Mouse (Mus musculus) right cerebral cortex, postnatal 14 days (tissue): ENCODE measurements around the gene Ogfr.

Source experiments
- DNase-seq: peaks from one replicate; pipeline ENCODE4 v3.0.0; 2022

Ogfr gene

GRCm38 (mm10) chr2:180589123-180589831 lies at the start of gene Ogfr:
Gene Ogfr, plus strand, starts transcription at chr2:180589245.
- peak; percentile 89 for DNase-seq

- no peak for DNase-seq
Observed at GRCm38 (mm10) chr2:180543675-180544074, 45.4 kb upstream of the Ogfr start.

- DNase-seq, result no peak
Observed at GRCm38 (mm10) chr2:180545046-180545445, 44.0 kb upstream of the Ogfr start.

GRCm38 (mm10) chr2:180547384-180548106 lies 41.5 kb upstream of the Ogfr start:
- peak; percentile 26 for DNase-seq

- no peak for DNase-seq
Observed at GRCm38 (mm10) chr2:180552340-180552739, 36.7 kb upstream of the Ogfr start.

- DNase-seq, result no peak
Observed at GRCm38 (mm10) chr2:180555219-180555618, 33.8 kb upstream of the Ogfr start.

- no peak for DNase-seq
Observed at GRCm38 (mm10) chr2:180556470-180556869, 32.6 kb upstream of the Ogfr start.

- DNase-seq, result no peak
Observed at GRCm38 (mm10) chr2:180560245-180560644, 28.8 kb upstream of the Ogfr start.

GRCm38 (mm10) chr2:180562146-180562545 lies 26.9 kb upstream of the Ogfr start:
- DNase-seq, result no peak

GRCm38 (mm10) chr2:180563296-180563695 lies 25.7 kb upstream of the Ogfr start:
- DNase-seq, result no peak

GRCm38 (mm10) chr2:180563841-180564240 lies 25.2 kb upstream of the Ogfr start:
- no peak for DNase-seq

- DNase-seq, result peak; percentile 42
Observed at GRCm38 (mm10) chr2:180566240-180566913, 22.7 kb upstream of the Ogfr start.

- DNase-seq, result no peak
Observed at GRCm38 (mm10) chr2:180569028-180569643, 19.9 kb upstream of the Ogfr start.

GRCm38 (mm10) chr2:180576482-180576881 lies 12.6 kb upstream of the Ogfr start:
- no peak for DNase-seq

- DNase-seq, result peak; percentile 81
Observed at GRCm38 (mm10) chr2:180578686-180579085, 10.4 kb upstream of the Ogfr start.

- DNase-seq, result no peak
Observed at GRCm38 (mm10) chr2:180581002-180581401, 8.0 kb upstream of the Ogfr start, which contains the start of gene Mrgbp. Gene Mrgbp, plus strand, starts transcription at chr2:180581304.

- DNase-seq, result peak; percentile 99
Observed at GRCm38 (mm10) chr2:180582481-180583153, 6.4 kb upstream of the Ogfr start.

- DNase-seq, result no peak
Observed at GRCm38 (mm10) chr2:180583154-180583507, 5.9 kb upstream of the Ogfr start.

GRCm38 (mm10) chr2:180588736-180589122 lies 316 bp upstream of the Ogfr start:
- no peak for DNase-seq

GRCm38 (mm10) chr2:180597490-180597889 lies 8.4 kb downstream of the Ogfr start, which contains the start of gene Col9a3:
Gene Col9a3, plus strand, starts transcription at chr2:180597790.
- DNase-seq, result no peak

- DNase-seq, result no peak
Observed at GRCm38 (mm10) chr2:180598157-180598705, 9.2 kb downstream of the Ogfr start.

GRCm38 (mm10) chr2:180600569-180601021 lies 11.6 kb downstream of the Ogfr start:
- DNase-seq, result no peak
